Mouse (Mus musculus) kidney, adult 11 months (tissue): ENCODE data around the gene Kcnmb1.

Source experiments
- DNase-seq: peaks from one replicate; pipeline ENCODE4 v3.0.0; 2022

The Kcnmb1 gene

DNA sequence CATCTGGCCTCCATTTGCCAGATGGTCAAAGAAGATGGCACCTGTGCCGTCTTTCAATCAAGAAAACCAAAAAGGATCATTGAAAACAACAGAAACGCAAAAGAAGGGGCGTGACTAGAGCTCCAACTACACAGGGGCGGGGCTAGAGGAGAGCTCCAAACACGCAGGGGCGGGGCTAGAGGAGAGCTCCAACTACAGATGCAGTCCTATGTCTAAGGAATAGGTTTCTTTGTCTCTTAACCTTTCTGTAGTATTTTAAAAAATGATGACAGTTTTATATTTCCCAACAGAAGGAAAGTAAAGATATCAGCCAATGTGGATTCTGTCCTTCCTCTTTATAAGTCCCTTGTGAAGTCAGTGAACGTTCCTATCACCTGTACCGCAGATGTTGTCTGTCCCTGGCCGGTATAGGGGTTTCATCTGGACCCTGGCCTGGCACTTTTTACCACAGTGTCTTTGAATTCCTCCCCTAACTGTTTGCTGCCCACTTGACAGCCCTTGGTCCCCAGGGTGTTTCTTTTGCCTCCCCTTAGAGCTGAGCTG, 18.0 kb upstream of the Kcnmb1 start:
- DNase-seq, result no peak

DNA sequence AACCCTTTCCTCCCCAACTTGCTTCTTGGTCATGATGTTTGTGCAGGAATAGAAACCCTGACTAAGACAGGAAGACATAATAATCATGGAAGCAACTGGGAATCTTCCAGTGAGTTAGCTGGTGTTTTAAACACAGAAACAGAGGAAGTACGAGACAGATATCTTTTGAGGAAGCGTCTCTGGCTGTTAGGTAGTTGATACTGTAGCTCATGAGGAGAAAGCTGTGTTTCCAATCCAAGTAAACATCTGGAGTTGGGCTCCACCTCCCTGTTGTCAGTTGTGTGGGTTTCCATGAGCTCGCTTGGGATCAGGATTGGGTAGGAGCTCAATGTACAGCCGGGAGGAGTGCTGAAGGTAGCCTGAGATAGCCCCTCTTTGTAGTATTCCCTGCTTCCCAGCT, 16.3 kb upstream of the Kcnmb1 start:
- no peak for DNase-seq

DNA sequence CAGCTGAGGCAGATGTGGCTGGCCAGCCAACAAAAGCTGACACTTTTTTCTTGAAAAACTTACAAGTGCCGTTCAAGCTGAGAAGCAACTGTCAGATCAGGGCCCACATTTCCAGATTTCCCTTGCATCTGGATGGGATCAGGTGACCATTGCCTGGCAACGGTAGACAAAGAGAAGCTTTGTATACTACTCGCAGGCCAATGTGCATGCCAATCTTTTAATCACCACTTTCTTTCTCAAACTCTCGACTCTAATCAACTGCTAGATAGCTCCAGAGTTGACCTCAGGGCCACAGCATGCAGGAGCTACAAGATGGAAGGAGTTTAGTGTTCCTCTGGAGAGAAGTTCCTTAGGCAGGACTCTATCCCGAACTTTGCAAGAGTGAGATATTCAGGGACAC, 11.7 kb upstream of the Kcnmb1 start:
- no peak for DNase-seq

DNA sequence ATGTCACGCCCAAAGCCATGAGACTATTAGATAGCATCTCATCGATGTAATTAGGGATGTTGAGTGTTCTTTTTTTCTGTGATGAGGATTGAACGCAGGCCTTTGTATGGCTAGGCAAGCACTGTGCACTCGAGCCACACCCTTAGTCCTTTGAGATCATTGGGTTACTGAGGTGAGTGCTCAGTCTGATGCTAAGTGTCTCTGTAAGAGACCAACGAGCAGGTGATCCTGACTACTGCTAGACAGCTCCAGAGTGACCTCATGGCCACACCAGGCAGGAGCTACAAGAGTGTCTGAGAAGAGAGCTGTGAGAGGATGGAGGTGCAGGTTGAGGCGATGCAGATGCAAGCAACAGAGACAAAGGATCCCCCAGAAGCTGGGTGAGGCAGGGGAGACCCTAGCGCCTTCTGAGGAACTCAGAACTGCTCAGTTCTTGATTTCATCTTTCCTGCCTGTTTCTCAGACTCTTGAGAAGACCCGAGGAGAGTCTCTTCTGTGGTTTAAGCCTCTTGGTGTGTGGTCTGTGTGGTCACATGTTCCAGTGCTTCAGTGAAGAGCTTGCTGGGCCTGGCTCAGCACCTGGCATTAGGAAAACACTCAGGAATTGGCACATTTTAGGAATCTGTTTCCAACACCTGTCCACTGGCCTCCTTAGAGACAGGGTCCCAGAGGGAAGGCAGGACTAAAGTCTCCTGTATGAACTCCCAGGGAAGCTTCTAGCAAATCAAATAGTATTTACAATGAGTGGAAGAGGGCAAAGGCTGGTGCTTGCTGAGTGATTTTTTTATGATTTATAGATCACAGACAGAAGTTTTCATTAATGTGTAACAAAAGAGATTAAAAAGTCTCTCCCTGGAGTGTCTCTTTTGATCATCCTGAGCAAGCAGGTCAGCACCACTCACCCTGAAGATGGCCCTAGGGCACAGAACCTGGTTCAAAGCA, 10.9 kb upstream of the Kcnmb1 start:
- DNase-seq, result no peak

DNA sequence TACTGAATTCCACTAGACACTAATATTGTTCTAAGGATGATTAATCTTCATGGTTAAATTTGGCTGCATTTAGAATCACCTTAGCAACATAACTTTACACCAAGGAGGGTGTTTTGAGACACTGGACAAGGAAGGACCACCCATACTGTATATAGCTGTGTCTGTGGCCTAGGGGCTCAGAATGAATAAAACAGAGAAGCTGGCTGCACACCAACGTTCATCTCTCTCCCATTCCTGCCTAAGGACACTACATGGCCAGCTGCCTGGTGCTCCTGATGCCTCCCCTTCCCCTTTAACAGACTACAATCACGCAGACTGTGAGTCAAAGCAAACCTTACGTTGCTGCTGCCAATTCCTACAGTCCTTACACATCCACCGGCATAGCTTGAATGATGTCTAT, 6.8 kb upstream of the Kcnmb1 start:
- DNase-seq, result no peak

DNA sequence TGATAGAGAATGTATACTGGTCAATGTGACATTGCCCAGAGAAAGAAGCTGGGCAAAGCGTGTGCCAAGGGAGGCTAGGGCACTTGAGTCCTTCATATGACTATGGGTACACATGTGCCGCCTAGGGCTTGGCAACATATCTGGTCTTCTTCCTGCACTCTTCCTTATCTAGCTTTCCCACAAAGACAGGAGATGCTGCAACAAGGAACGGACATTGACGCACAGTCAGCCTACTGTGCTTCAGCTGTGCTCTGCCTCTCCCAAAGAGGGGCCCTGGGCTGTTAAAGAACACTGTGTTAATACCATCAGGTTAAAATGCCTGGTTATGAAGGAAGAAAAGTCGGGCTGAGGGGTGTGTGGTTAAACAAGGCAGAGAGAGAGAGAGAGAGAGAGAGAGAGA, 6.2 kb upstream of the Kcnmb1 start:
- DNase-seq, result no peak

DNA sequence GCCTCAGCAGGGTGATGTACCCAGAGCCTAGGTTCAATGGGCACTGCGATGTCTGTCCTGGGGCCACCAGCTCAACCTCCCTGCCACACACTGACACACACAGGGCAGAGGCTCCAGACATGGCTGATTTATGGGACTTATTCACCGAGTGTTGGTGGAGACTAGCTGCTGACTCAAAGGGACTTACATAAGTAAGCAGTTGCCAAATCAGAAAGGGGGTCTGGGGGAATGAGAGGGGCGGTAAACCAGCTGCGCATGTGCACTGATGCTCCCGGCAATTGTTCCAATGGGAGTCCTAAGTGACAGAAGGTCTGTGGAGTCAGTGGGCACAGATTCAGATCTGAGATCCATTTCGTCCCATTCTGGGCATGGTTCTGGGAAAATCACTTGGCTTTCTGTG, 5.2 kb upstream of the Kcnmb1 start:
- DNase-seq, result no peak

DNA sequence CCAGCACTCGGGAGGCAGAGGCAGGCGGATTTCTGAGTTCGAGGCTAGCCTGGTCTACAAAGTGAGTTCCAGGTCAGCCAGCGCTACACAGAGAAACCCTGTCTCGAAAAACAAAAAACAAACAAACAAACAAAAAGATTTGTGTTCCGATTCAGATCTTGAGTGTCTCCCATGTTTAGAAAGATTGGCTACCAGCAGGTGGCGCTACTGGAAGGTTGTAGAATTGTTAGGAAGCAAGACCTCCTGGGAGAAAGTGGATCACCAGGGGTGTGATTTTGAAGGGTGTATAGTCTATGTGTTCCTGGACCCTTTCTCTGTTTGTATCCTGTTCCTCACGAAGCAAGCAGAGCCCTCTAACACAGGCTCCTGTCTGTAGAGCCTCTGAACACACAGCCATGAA, 4.1 kb upstream of the Kcnmb1 start:
- no peak for DNase-seq

DNA sequence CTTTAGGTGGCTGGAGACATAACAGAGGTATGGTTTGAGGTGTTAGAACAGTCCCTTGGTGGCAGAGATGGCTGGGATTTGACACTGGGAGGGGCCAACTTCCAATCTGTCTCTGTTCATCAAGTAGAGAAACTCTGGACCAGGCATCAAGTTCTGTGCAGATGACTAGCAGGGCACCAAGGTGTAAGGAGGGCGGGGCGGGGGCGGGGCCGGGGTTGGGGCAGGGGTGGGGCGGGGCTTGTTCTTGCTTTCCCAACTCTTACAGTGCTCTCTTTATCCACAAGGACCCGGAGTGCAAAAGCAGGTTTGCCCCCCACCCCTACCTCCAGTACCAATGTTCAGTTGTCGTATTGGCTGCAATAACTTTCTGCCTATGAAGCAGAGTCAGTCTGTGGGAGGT, 635 bp upstream of the Kcnmb1 start:
- DNase-seq, result no peak

DNA sequence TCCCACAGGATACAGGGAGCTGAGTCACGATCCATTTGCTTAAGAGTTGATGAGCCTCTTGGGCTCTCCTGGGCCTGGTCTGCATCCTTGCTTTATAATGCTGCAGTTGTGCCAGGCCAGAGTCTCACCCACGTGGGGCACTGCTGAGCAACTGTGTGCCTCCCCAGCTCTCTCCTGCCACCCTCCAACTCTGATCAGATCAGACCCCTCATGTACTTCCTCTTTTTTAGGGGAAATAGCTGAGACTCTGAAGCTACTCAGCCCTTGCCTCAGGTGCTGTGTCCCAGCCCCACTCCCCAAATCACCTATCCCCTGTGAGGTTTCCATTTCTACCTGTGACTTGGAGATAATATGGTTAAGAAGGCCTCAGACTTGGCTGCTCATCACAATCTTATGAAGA, 2.6 kb downstream of the Kcnmb1 start:
- no peak for DNase-seq

DNA sequence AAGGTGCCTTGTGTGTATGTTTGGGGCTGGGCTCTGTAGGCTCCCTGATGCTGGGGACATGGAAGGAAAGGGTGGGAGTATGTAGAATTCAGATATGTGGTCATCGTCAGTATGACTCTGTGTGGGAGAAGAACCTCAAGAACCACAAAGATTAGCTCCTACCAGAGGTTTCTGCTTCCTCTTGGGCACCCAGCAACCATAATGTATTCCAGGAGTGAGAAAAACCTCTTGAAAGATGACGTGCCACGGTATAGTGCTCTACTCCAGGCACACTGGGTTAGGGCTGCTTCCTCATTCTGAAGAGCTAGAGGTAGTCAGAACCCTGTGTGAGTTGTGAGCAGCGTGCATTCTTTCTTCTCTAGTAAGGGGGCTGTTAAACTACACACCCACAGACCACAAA, 4.9 kb downstream of the Kcnmb1 start:
- no peak for DNase-seq

DNA sequence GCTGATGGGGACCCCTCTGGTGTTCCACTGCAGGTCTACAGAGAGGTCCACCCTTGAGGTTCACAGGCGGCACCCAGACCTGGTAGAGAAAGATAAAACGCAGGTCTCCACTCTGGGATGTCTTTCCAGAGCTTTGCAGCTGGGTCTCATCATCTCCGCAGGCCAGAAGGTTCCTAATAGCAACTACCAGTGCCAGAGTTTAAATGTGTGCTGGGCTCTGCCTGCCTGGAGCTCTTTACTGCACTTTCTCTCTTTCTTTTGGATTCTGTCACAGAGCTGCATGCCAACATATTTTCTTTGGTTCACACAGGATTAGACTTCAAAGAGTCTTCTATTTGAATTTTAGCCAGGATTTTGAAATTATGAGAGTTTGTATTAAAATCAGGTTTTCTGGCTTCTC, 6.4 kb downstream of the Kcnmb1 start:
- no peak for DNase-seq

DNA sequence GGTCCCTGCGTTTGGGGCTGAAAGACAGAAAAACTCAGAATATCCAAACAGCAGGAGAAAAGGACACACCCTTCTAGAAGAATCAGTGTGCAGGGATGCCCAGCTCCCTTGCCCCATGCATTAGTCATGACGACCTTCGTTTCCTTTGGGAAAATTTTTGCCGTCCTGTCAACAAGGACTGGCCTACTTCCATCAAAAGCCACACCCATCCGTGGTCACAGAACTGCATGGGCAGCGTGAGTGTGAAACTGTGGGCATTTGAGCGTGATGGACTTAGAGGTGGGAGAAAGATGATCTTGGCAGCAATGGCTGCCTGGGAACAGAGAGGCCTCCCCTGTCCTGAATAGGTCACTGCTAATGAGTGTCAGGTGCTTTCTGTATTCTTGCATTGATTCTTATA, 9.3 kb downstream of the Kcnmb1 start:
- no peak for DNase-seq

DNA sequence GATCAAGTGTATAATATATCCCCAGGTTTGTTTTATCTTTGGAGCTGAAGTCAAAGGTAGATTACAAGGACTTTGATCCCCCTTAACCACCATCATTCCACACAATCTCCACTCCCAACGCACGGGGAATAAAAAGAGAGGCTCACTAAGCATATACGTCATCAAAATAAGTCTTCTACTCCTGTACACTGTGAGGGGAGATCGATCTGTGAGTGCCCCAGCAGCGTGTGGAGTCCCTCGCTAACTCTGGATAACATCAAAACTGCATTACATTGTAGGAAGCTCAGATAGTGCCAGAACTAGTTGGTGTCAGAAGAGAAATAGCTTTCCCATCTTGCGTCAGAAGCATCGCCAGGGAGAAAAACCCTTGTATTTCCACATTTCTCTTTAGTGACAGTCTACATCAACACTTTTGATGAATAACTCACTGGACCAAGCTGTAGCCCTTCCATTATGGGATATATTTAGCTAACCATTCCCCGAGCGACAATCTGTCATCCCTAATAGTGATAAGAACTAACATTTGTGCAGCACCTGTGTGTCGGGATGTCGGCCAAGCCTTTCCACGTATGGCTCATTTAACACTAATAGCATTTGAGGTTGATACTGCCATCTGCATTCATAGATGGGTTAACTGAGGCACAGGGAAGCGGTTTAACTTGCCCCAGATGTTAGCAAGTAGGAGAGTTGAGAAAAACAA, 11.7 kb downstream of the Kcnmb1 start:
- DNase-seq, result no peak

DNA sequence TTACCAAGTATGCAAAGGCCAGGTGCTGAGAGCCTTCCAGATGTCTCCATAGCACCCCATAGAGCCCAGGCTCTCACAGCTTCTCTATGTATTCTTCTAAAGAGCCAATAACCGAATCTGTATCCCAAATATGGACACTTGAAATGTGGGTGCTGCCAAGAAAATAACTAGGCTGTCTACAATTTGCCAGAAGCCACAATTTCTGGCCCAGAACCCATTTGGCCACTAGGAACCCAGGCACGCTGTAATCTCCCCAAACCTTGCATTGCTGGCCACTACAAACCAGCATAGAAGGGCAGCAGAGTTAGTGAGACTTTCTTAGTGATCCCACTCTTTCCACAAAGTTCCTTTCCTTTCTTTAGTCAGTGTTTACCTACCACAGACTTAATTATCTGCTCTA, 12.3 kb downstream of the Kcnmb1 start:
- no peak for DNase-seq

DNA sequence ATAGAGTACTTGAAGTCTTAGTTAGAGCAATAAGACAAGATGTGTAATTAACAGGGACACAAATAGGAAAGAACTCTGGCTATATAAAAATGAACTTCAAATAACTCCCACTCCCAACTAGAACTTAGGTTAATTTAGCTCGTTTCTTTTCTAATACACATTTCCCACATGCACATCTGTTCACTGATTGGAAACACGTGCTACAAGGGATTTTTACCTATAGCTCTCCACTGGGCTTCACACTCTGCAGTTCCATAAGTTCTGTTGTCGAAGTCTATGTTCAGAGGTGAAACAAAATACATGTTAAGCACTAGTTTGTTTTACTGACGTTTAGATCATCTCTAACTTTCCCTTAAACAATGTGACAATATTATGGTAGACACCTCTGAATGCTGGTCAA, 17.3 kb downstream of the Kcnmb1 start:
- DNase-seq, result no peak

DNA sequence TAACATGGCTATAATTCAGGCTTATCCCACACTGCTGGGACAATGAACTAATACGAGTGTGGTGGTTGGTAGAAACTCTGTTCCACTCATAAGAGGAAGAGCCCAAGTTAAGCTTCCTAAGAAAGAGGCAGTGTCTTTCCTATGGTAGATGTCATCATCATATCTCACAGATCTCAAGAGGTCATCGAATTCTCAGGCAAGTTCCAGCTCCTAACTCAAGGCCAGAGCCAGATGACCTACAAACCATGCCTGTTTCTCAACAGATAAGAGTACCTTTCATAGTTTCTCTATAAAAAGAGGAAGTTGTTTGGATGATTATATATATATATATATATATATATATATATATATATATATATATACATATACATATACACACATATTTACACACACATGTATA, 23.7 kb downstream of the Kcnmb1 start:
- no peak for DNase-seq

DNA sequence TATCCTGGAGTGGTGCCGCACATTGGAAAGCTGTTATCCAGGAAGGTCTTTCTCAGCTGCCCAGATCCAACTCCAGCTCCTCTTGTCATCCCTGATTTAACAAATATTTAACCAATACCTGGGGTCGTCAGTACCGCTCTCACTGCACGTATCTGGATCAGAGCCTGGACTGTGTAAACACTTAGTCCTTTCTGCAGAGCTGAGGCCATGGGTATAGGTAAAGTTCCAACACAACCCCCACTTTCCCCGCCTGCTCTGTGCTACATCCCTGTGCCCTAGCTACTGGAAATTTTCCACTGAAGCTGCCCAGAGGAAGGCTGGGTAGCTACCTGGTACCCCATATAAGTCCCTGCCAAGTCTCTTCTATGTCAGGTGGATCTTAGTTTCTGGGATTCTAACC, 27.2 kb downstream of the Kcnmb1 start:
- DNase-seq, result no peak

DNA sequence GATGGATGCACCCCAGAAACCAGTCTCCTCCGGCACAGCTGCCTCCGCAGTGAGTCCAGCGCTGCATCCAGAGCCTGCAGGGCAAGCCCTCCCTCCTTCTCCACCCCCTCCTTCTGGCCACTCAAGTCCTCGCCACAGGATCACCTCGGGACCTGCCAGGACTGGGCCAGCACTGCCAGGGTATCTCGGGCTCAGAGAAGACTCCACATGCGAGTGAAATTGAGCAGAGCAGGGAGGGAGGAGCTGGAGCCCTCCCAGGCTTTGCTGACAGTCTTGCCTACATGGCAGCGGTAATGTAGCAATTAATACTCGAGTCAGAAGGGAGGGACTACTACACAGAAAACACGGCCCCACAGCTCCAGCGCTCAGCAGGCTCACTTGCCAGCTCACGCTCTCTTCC, 30.1 kb downstream of the Kcnmb1 start, which contains the start of gene Kcnip1:
Gene Kcnip1 (minus strand): TSS at position 215 of the 400 bp plus-strand sequence.
- DNase-seq, result no peak

DNA sequence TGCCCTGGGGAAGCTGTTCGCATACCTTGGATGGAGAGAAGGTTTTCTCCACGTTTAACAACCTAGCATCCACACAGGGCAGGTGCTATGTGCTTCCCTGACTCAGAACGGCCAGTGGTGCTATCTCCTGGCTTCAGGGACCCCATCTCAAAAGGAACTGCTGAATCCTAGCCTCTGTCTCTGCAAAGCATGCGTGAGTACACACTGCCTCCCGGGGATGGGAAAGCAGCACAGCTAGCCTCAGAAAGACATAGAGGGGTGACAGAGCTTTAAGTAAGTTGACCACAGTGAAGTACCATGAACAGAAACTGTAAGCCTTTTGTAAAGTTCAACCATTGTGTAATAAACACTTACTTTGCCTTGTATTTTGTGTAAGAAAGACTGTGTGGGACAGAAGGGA, 30.7 kb downstream of the Kcnmb1 start:
- DNase-seq, result no peak

DNA sequence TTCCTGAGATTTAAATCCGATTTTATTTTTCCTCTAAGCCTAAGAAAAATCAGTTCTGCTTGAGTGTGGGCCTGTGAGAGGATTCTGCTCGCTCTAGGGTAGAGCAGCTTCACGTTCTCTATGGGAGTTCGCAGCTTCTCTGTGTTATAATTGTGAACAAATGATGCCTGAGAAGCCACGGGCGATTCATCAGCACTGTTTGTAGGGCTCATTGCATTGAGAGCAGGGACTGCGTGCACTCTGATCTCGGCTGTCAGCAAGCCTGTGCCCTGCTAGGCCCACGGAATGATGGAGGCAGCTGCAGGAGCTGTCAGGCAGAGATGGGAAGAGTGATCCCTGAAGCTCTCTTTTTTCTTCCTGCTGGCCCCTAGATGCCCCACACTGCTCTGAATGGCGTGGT, 35.4 kb downstream of the Kcnmb1 start:
- no peak for DNase-seq

DNA sequence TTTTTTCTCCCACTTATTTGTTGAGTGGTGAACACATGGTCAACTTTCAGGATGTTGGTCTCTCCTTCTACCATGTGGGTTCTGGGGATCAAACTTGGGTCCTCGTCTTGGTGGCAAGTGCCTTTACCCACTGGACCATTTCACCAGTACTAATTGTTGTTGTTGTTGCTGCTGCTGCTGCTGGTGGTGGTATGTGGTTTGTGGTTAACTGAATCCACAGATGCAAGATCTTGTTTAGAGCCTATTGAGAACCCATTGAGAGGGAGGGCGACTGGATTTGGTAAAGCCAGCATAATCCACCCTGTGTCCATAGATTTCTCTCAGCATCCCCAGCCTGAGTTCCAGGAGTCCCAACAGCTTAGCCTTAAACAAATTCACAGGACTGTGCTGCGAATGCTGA, 37.6 kb downstream of the Kcnmb1 start:
- no peak for DNase-seq

DNA sequence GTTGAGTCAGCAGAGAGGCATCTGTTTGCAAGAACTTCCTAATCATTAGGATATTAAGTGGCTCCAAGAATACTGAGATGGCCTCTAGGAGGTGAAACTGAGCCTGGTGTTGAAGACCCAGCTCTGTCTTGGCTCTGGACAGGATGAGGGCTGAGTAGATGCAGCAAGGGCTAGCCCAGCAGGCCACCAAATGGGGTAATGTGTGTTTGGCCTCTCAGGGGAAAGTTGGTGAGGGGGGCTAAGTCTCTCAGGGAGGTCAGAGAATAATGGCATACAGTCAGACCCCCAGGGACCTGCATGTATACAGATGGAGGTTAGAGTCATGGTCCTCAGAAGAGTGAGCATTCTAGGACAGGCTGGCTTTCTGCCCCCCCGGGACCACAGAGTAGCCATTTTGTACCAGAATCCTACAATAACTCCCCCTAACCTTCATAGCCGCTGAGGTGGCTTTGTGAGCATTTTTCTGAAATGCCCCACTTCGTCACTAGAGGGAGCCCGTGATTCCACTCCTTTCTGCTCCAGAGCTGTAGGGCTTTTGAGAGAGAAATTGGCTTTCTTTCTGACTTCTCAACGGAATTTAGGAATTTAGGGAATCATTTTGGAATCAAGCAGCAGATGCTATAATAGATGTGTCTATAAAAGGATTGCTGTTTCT, 39.3 kb downstream of the Kcnmb1 start:
- DNase-seq, result no peak

DNA sequence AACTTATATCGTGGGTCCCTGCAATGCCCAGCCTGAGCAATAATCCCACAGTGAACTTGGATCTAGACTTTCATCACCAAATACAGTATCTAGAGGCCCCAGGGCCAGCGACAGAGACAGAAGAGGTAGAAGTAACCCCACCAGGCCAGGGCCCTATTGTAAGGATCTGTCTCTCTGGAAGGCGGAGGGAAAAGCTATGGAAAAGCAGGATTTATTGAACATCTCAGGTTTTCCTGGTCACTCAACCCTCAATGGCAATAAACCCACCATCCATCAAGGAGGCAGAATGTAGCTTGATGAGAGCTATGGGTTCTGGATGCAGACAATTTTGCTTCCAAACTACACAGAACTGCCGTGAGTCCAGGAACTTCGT, 39.8 kb downstream of the Kcnmb1 start:
- DNase-seq, result no peak
